Mouse (Mus musculus) megakaryocyte, embryonic 14.5 days (primary cell): ENCODE measurements around the gene Fth1.

ENCODE experiments used
- FLI1 ChIP-seq: IDR thresholded peaks from 2 replicates; pipeline ENCODE4 v1.6.1; 2012; ENCODE audit warnings: low read length, inconsistent platforms, mixed read lengths
- GATA1 ChIP-seq: IDR thresholded peaks from 3 replicates; pipeline ENCODE4 v1.6.1; 2012; ENCODE audit warnings: mixed read lengths, low read length, inconsistent platforms, borderline replicate concordance

DNA sequence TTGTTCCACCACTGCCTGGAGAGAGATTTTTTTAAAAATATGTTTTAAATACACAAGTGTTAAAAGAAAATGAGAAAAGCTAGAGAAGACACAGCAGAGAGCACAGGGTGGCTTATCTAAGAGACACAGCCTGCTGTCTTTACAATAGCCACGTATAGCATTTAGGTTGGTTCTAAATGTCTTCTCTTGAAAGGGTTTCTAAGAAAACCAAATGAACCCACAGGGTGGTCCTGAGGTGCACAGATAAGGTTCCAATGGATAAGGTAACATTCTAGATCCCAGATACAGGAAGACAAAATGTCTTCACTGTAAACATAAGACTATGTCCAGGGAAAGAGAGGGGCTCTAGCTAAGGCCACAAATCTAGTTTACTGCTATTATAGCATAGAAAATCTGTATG is 25.0 kb upstream of the Fth1 start:
- TF ChIP-seq GATA1 (no peak), FLI1 (no peak)
